Mouse (Mus musculus): ENCODE measurements around the gene Syngr2.

DNA sequence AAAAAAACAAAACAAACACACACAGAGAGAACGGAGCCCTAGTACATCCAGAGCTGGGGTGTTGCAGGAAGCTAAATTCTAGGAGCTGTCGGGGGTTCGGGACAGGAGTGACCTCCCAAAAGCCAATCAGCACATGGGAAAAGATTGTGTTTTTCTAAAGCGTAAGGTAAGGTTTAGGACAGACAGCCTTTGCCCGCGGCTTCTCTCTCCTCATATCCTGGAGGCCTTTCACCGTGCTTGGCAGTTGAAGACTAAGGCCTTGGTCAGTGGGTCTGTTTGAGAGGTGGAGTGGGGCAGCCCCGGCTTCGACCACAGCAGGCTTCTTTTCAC lies 26.8 kb upstream of the Syngr2 start:
- TF ChIP-seq POLR2A (IDR thresholded peaks at IDR 0.05; ENCODE audit: insufficient read depth, low read length) (no peak), CTCF (IDR thresholded peaks at IDR 0.05; ENCODE audit: low read depth, low read length) (no peak), EP300 (IDR thresholded peaks at IDR 0.05; ENCODE audit: insufficient read depth, low read depth, low read length) (no peak)
